ENCODE assay signal across 9 mouse cellular contexts in the genomic region with DNA sequence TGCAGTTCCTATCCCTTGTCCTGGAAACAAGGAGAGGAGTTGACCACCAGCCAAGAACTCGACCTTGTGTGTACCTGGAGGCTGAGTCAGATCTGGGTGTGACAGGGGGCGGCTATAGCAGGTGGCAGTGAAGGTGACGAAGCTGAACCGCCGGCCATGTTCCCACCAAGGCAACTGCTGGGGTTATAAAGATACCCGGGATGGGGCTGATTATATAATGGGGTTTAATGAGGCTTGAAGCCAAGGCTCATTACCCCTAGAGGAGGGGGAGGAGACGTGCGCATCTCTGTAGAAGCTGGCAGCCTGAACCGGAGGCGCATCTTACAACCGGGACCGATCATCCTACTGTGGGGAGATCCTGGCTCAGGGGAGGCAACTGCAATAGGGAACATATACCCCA.
A peak's percentile ranks its signal among the peaks of the same experiment; 100 is the strongest.
DNase-seq lines count a peak whose midpoint lies in the region; TF ChIP-seq lines count a peak whose summit lies in the region.
"Had no signal": no experiment of that assay in that cellular context is flagged by ENCODE, and none has a peak within 500 bp of the region (broad histone marks: within the 10 kb centered on the region; RNA-seq: fewer than 3 reads in every experiment).

No protein-coding gene starts in this region.

- TF ChIP-seq POLR2A in brain, embryonic 14.5 days (IDR thresholded peaks at IDR 0.05; ENCODE audit: borderline replicate concordance, extremely low read depth, insufficient read depth, insufficient read length, poor library complexity, severe bottlenecking): no peak

- peak; percentile 8 to 29 for DNase-seq in kidney, adult 8-10 months
- DNase-seq in kidney, adult 11 months: no peak
- peak; percentile 60 for DNase-seq in brain, embryonic 14.5 days (ENCODE audit: low read depth)
- DNase-seq in cerebellum, postnatal 10 days: peak; percentile 36 to 50
- peak; percentile 21 to 28 for DNase-seq in kidney, postnatal 36 days
- no peak for DNase-seq in B cell, adult 2 months
- no peak for DNase-seq in gastrocnemius, postnatal 36 days
- DNase-seq in liver: no peak
- DNase-seq: liver, embryonic 13.5 days had no signal

- intact Hi-C loops in gastrocnemius, postnatal 36 days (cut with DNase I): no loop called here

- TF ChIP-seq CTCF in brain, embryonic 14.5 days (IDR thresholded peaks at IDR 0.05; ENCODE audit: borderline replicate concordance, extremely low read depth, insufficient read depth, insufficient read length): no peak

Comparison
In these comparisons a context has a peak if more than half of its experiments do, and no peak if none do; other contexts are left out.
1. DNase-seq: peak in kidney, adult 8-10 months (2 of 2), brain, embryonic 14.5 days (single experiment), cerebellum, postnatal 10 days (2 of 2) and kidney, postnatal 36 days (2 of 2); none in kidney, adult 11 months (single experiment), B cell, adult 2 months (0 of 2), gastrocnemius, postnatal 36 days (0 of 2) and liver (single experiment).